Mouse (Mus musculus): ENCODE data around the gene Pacrg. TPM values are rescaled to one million over a fixed set of nuclear protein-coding genes. Genes with fewer than 3 reads are reported as not detected.

The Pacrg gene
- total and polyA plus RNA-seq, 3 experiments = not detected

GRCm38 (mm10) chr17:10639816-10640215 is 200.3 kb downstream of the Pacrg start:
- Histone ChIP-seq H3K79me2 (ENCODE audit: control insufficient read depth, insufficient read depth, low read length, poor library complexity) (no peaks in the 10 kb centered on the region), H3K4me1 (ENCODE audit: control insufficient read depth in 1 of 2, insufficient read depth in 2 of 2, low read length in 2 of 2) (no peaks in the 10 kb centered on the region), H3K9me3 (replicated peaks; ENCODE audit: insufficient read depth, low read length) (no peaks in the 10 kb centered on the region), H3K36me3 (ENCODE audit: control insufficient read depth in 1 of 2, insufficient read depth in 2 of 2, low read length in 2 of 2) (no peaks in the 10 kb centered on the region), H3K9ac (ENCODE audit: control insufficient read depth, low read depth, low read length, poor library complexity, severe bottlenecking) (no peak overlapping the region), H3K4me3 (ENCODE audit: control insufficient read depth in 1 of 2, insufficient read depth in 1 of 2, low read depth in 2 of 2, low read length in 2 of 2) (no peak overlapping the region), H3K27me3 (ENCODE audit: control insufficient read depth in 1 of 2, insufficient read depth in 2 of 2, low read length in 2 of 2) (no peaks in the 10 kb centered on the region), H3K27ac (ENCODE audit: control insufficient read depth, low read depth, low read length) (no peak overlapping the region)
- no peak for TF ChIP-seq JUND (IDR thresholded peaks at IDR 0.05; ENCODE audit: low read depth, low read length)
- DNase-seq (ENCODE audit: low read depth, low spot score) = no peak

- H3K9ac ChIP-seq (ENCODE audit: control insufficient read depth, low read depth, low read length, poor library complexity, severe bottlenecking) = no peak overlapping the region
- no peaks in the 10 kb centered on the region for H3K27me3 ChIP-seq (ENCODE audit: control insufficient read depth in 1 of 2, insufficient read depth in 2 of 2, low read length in 2 of 2)
- H3K79me2 ChIP-seq (ENCODE audit: control insufficient read depth, insufficient read depth, low read length, poor library complexity) = no peaks in the 10 kb centered on the region
- H3K36me3 ChIP-seq (ENCODE audit: control insufficient read depth in 1 of 2, insufficient read depth in 2 of 2, low read length in 2 of 2) = no peaks in the 10 kb centered on the region
- no peak for DNase-seq (ENCODE audit: low read depth, low spot score)
- no peaks in the 10 kb centered on the region for H3K9me3 ChIP-seq (replicated peaks; ENCODE audit: insufficient read depth, low read length)
- TF ChIP-seq ETS1 (IDR thresholded peaks at IDR 0.05; ENCODE audit: low read depth, low read length) = no peak
- TF ChIP-seq ZMIZ1 (IDR thresholded peaks at IDR 0.05; ENCODE audit: low read depth, low read length) = no peak
- TF ChIP-seq MEF2A (IDR thresholded peaks at IDR 0.05; ENCODE audit: extremely low read depth, insufficient replicate concordance, low read depth, low read length, poor library complexity, severe bottlenecking) = no peak
- no peak for TF ChIP-seq BHLHE40 (IDR thresholded peaks at IDR 0.05; ENCODE audit: borderline replicate concordance, low read depth, low read length)
- TF ChIP-seq RCOR1 (IDR thresholded peaks at IDR 0.05; ENCODE audit: low read depth, low read length) = no peak
- no peak for TF ChIP-seq CTCF (IDR thresholded peaks at IDR 0.05 in 2 of 3, conservative IDR thresholded peaks at IDR 0.05 in 1 of 3; ENCODE audit: control insufficient read depth in 1 of 3, insufficient read depth in 1 of 3, low read depth in 2 of 3, low read length in 3 of 3, poor library complexity in 1 of 3, severe bottlenecking in 1 of 3)
- no peak for TF ChIP-seq MYB (IDR thresholded peaks at IDR 0.05; ENCODE audit: low read depth, low read length)
- TF ChIP-seq UBTF (IDR thresholded peaks at IDR 0.05; ENCODE audit: borderline replicate concordance, insufficient read depth, low read depth, low read length) = no peak
- TF ChIP-seq ELF1 (IDR thresholded peaks at IDR 0.05; ENCODE audit: low read depth, low read length) = no peak
- no peak for TF ChIP-seq KAT2A (conservative IDR thresholded peaks at IDR 0.05; ENCODE audit: low read depth, low read length)
- no peak for TF ChIP-seq CHD1 (IDR thresholded peaks at IDR 0.05; ENCODE audit: low read depth, low read length)
- TF ChIP-seq POLR2AphosphoS5 (IDR thresholded peaks at IDR 0.05; ENCODE audit: borderline replicate concordance, low read depth, low read length) = no peak
- no peak for TF ChIP-seq CHD2 (IDR thresholded peaks at IDR 0.05; ENCODE audit: low read length)
- no peak overlapping the region for H3K27ac ChIP-seq (ENCODE audit: control insufficient read depth, low read depth, low read length)
- H3K4me3 ChIP-seq (ENCODE audit: control insufficient read depth in 1 of 2, insufficient read depth in 1 of 2, low read depth in 2 of 2, low read length in 2 of 2) = no peak overlapping the region
- no peaks in the 10 kb centered on the region for H3K4me1 ChIP-seq (ENCODE audit: control insufficient read depth in 1 of 2, insufficient read depth in 2 of 2, low read length in 2 of 2)
Measured at GRCm38 (mm10) chr17:10635955-10636470, 204.1 kb downstream of the Pacrg start.

GRCm38 (mm10) chr17:10635470-10635869 is 204.6 kb downstream of the Pacrg start:
- Histone ChIP-seq H3K79me2 (ENCODE audit: control insufficient read depth, insufficient read depth, low read length, poor library complexity) (no peaks in the 10 kb centered on the region), H3K36me3 (ENCODE audit: control insufficient read depth in 1 of 2, insufficient read depth in 2 of 2, low read length in 2 of 2) (no peaks in the 10 kb centered on the region), H3K4me1 (ENCODE audit: control insufficient read depth in 1 of 2, insufficient read depth in 2 of 2, low read length in 2 of 2) (no peaks in the 10 kb centered on the region), H3K9me3 (replicated peaks; ENCODE audit: insufficient read depth, low read length) (no peaks in the 10 kb centered on the region), H3K27me3 (ENCODE audit: control insufficient read depth in 1 of 2, insufficient read depth in 2 of 2, low read length in 2 of 2) (no peaks in the 10 kb centered on the region), H3K27ac (ENCODE audit: control insufficient read depth, low read depth, low read length) (no peak overlapping the region), H3K9ac (ENCODE audit: control insufficient read depth, low read depth, low read length, poor library complexity, severe bottlenecking) (no peak overlapping the region), H3K4me3 (ENCODE audit: control insufficient read depth in 1 of 2, insufficient read depth in 1 of 2, low read depth in 2 of 2, low read length in 2 of 2) (no peak overlapping the region)
- DNase-seq (ENCODE audit: low read depth, low spot score) = no peak
- TF ChIP-seq MAZ (IDR thresholded peaks at IDR 0.05; ENCODE audit: low read depth, low read length) (no peak), BHLHE40 (IDR thresholded peaks at IDR 0.05; ENCODE audit: borderline replicate concordance, low read depth, low read length) (no peak), GABPA (IDR thresholded peaks at IDR 0.05; ENCODE audit: low read depth, low read length) (no peak)

All from MEL (cell line).